Mouse (Mus musculus): ENCODE data around the gene Ms4a8a. TPM values are rescaled to one million over a fixed set of nuclear protein-coding genes. Genes with fewer than 3 reads are reported as not detected.
A peak's percentile ranks its signal among the peaks of the same experiment; 100 is the strongest.
"Not testable (repeated sequence)": the region's sequence is repeated elsewhere in the genome, so short reads cannot be mapped to it uniquely, and the experiment has no call there.

The Ms4a8a gene
- polyA plus RNA-seq, 1 experiment from 2014 or later, result 0.21 TPM

- not testable (repeated sequence) for H3K4me3 ChIP-seq; H3K4me2 ChIP-seq; H3K9ac ChIP-seq; ATAC-seq (ENCODE audit: extremely low read depth, insufficient number of reproducible peaks, low FRiP score, low TSS enrichment); H3K9me3 ChIP-seq; H3K4me1 ChIP-seq; H3K36me3 ChIP-seq; H3K27me3 ChIP-seq (replicated peaks); H3K27ac ChIP-seq (replicated peaks)
- WGBS, result 84% methylated on average over 1 of the region's 1 CpGs
Measured at GRCm38 (mm10) chr19:11055700-11056099, 25.2 kb downstream of the Ms4a8a start.

- ATAC-seq (ENCODE audit: extremely low read depth, insufficient number of reproducible peaks, low FRiP score, low TSS enrichment), result no peak
- no peak overlapping the region for H3K4me2 ChIP-seq
- H3K4me1 ChIP-seq, result no peaks in the 10 kb centered on the region
- H3K9ac ChIP-seq, result no peak overlapping the region
- H3K27ac ChIP-seq (replicated peaks), result no peak overlapping the region
- H3K27me3 ChIP-seq (replicated peaks), result no peaks in the 10 kb centered on the region
- H3K9me3 ChIP-seq, result no peaks in the 10 kb centered on the region
- H3K4me3 ChIP-seq, result no peak overlapping the region
- no peaks in the 10 kb centered on the region for H3K36me3 ChIP-seq
- WGBS, result 61% methylated on average over 3 of the region's 3 CpGs
Measured at GRCm38 (mm10) chr19:11053277-11053676, 27.6 kb downstream of the Ms4a8a start.

GRCm38 (mm10) chr19:11052877-11053276, 28.0 kb downstream of the Ms4a8a start:
- no peaks in the 10 kb centered on the region for H3K9me3 ChIP-seq
- H3K4me1 ChIP-seq, result no peaks in the 10 kb centered on the region
- no peaks in the 10 kb centered on the region for H3K27me3 ChIP-seq (replicated peaks)
- no peaks in the 10 kb centered on the region for H3K36me3 ChIP-seq
- no peak overlapping the region for H3K27ac ChIP-seq (replicated peaks)
- no peak overlapping the region for H3K9ac ChIP-seq
- no peak overlapping the region for H3K4me3 ChIP-seq
- ATAC-seq (ENCODE audit: extremely low read depth, insufficient number of reproducible peaks, low FRiP score, low TSS enrichment), result no peak
- WGBS, result 67% methylated on average over 5 of the region's 5 CpGs
- no peak overlapping the region for H3K4me2 ChIP-seq

- Histone ChIP-seq H3K4me2 (no peak overlapping the region), H3K9me3 (no peaks in the 10 kb centered on the region)
- 64% methylated on average over 2 of the region's 2 CpGs for WGBS
Measured at GRCm38 (mm10) chr19:11050286-11050685, 30.6 kb downstream of the Ms4a8a start.

DNA sequence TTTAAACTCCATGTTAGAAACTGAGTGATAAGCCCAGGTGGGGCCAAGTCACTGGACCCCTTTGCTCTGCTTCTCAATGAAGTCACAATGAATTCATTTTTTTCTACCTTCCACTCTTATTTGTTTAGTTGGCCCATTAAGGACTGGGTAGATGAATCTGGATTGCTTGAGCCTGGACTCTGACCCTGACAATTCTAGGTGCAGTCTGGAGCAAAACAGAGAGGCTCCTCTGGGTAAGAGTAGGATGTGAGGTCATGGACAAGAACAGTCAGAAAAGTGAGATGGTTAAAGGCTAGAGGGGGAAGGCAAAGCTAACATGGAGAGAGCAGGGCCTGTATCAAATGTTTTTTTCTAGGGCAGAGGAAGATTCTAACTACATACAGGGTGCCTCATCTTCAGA, 31.5 kb downstream of the Ms4a8a start:
- Histone ChIP-seq H3K9ac (no peak overlapping the region), H3K27ac (replicated peaks) (no peak overlapping the region), H3K4me2 (no peak overlapping the region), H3K4me3 (no peak overlapping the region), H3K36me3 (no peaks in the 10 kb centered on the region), H3K4me1 (0 out of 2 replicates have a peak, but pooled peaks cover 2% of the 10 kb centered on the region), H3K27me3 (replicated peaks) (no peaks in the 10 kb centered on the region; the same call in 1 of the 2 replicates), H3K9me3 (no peaks in the 10 kb centered on the region)
- no peak for ATAC-seq (ENCODE audit: extremely low read depth, insufficient number of reproducible peaks, low FRiP score, low TSS enrichment)

More at GRCm38 (mm10) chr19:11050286-11050685, 30.6 kb downstream of the Ms4a8a start:
- no peak overlapping the region for H3K27ac ChIP-seq (replicated peaks)
- no peaks in the 10 kb centered on the region; the same call in 1 of the 2 replicates for H3K27me3 ChIP-seq (replicated peaks)
- no peak overlapping the region for H3K4me3 ChIP-seq
- H3K4me1 ChIP-seq, result no peaks in the 10 kb centered on the region
- ATAC-seq (ENCODE audit: extremely low read depth, insufficient number of reproducible peaks, low FRiP score, low TSS enrichment), result no peak
- no peaks in the 10 kb centered on the region for H3K36me3 ChIP-seq
- no peak overlapping the region for H3K9ac ChIP-seq

- Histone ChIP-seq H3K27me3 (replicated peaks) (no peaks in the 10 kb centered on the region; the same call in 1 of the 2 replicates), H3K36me3 (no peaks in the 10 kb centered on the region), H3K9ac (no peak overlapping the region), H3K4me1 (0 out of 2 replicates have a peak, but pooled peaks cover 2% of the 10 kb centered on the region), H3K4me2 (no peak overlapping the region), H3K27ac (replicated peaks) (no peak overlapping the region), H3K4me3 (no peak overlapping the region), H3K9me3 (no peaks in the 10 kb centered on the region)
- WGBS, result 41% methylated on average over 1 of the region's 1 CpGs
- no peak for ATAC-seq (ENCODE audit: extremely low read depth, insufficient number of reproducible peaks, low FRiP score, low TSS enrichment)
Measured at GRCm38 (mm10) chr19:11048503-11048902, 32.4 kb downstream of the Ms4a8a start.

- H3K9me3 ChIP-seq, result no peaks in the 10 kb centered on the region
- 0 out of 2 replicates have a peak, but pooled peaks cover 2% of the 10 kb centered on the region for H3K4me1 ChIP-seq
- no peaks in the 10 kb centered on the region; the same call in 1 of the 2 replicates for H3K27me3 ChIP-seq (replicated peaks)
- no peak overlapping the region for H3K27ac ChIP-seq (replicated peaks)
- WGBS, result 72% methylated on average over 6 of the region's 6 CpGs
- no peak for ATAC-seq (ENCODE audit: extremely low read depth, insufficient number of reproducible peaks, low FRiP score, low TSS enrichment)
- H3K9ac ChIP-seq, result no peak overlapping the region
- no peak overlapping the region for H3K4me3 ChIP-seq
- H3K4me2 ChIP-seq, result no peak overlapping the region
- H3K36me3 ChIP-seq, result no peaks in the 10 kb centered on the region
Measured at GRCm38 (mm10) chr19:11048009-11048408, 32.9 kb downstream of the Ms4a8a start.

DNA sequence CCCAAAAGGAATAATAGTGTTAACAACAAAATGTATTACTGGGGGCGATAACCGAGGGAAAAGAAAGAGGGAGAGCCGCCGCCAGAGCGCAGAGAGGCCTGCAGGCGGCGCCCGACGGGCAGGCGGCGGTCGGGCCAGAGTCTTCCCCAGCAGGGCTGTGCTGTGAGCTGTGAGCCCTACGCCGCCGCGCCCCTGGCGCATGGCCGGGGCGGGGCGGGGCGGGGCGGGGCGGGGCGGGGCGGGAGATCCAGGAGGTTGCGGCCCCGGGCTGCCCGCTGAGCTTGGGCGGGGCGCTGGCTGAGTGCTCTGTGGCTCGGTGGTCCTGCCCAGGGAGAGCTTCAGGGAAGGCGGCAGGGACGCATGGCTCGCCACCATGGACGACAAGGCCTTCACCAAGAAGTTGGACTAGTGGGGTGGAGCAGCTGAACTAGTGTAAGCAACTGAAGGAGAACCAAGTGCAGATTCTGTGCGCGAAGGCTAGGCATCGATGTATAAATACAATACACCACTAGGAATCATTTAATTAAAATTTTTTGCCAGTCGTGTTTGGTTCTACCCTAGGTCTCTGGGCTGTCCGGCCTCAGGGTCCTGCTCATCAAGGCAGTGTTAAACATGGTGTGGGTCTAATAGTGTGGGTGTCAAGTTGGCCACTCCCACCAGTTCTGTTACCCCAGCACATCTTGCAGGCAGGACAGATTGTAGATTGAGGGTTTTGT, 35.7 kb downstream of the Ms4a8a start:
- H3K4me1 ChIP-seq, result 0 out of 2 replicates have a peak, but pooled peaks cover 2% of the 10 kb centered on the region
- H3K27me3 ChIP-seq (replicated peaks), result no peaks in the 10 kb centered on the region; the same call in 1 of the 2 replicates
- peak overlapping the region; percentile 64 for H3K9ac ChIP-seq
- ATAC-seq (ENCODE audit: extremely low read depth, insufficient number of reproducible peaks, low FRiP score, low TSS enrichment), result peak; percentile 77
- H3K27ac ChIP-seq (replicated peaks), result no peak overlapping the region
- H3K9me3 ChIP-seq, result no peaks in the 10 kb centered on the region
- peak overlapping the region; percentile 45 for H3K4me3 ChIP-seq
- H3K36me3 ChIP-seq, result no peaks in the 10 kb centered on the region
- peak overlapping the region; percentile 66 for H3K4me2 ChIP-seq
- 8% methylated on average over 29 of the region's 40 CpGs for WGBS

- Histone ChIP-seq H3K4me1 (0 out of 2 replicates have a peak, but pooled peaks cover 2% of the 10 kb centered on the region), H3K9me3 (no peaks in the 10 kb centered on the region), H3K4me2 (peak overlapping the region; percentile 66), H3K27me3 (replicated peaks) (no peaks in the 10 kb centered on the region; the same call in 1 of the 2 replicates), H3K9ac (peak overlapping the region; percentile 64), H3K4me3 (peak overlapping the region; percentile 45), H3K36me3 (no peaks in the 10 kb centered on the region), H3K27ac (replicated peaks) (no peak overlapping the region)
- 23% methylated on average over 5 of the region's 5 CpGs for WGBS
- 0 out of 2 replicates have a peak, but pooled peaks have one; percentile 19 for ATAC-seq (ENCODE audit: extremely low read depth, insufficient number of reproducible peaks, low FRiP score, low TSS enrichment)
Measured at GRCm38 (mm10) chr19:11044671-11044995, 36.3 kb downstream of the Ms4a8a start.

- H3K4me2 ChIP-seq, result no peak overlapping the region
- H3K4me1 ChIP-seq, result no peaks in the 10 kb centered on the region
- no peak overlapping the region for H3K4me3 ChIP-seq
- no peak overlapping the region for H3K27ac ChIP-seq (replicated peaks)
- no peaks in the 10 kb centered on the region for H3K27me3 ChIP-seq (replicated peaks)
- ATAC-seq (ENCODE audit: extremely low read depth, insufficient number of reproducible peaks, low FRiP score, low TSS enrichment), result no peak
- H3K36me3 ChIP-seq, result no peaks in the 10 kb centered on the region
- no peak overlapping the region for H3K9ac ChIP-seq
- H3K9me3 ChIP-seq, result no peaks in the 10 kb centered on the region
Measured at GRCm38 (mm10) chr19:11037570-11037969, 43.3 kb downstream of the Ms4a8a start.

DNA sequence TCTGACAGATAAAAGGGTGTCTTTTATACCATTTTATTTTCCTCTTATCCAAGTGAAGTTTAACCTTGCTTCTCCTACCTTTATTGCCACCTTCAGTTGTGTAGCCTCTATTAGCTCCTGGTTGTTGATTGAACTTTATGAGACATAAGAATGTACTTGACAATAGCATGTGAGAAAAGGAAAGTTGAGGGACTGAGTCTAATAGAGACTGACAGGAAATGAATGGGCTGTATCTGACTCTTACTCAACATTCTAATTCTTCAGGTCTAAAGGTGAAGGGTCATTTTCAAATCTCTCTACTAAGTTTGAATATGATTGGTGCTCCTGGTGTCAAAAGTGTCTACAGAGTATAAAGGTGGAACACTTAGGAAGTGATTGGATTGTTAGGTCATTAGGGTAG, 58.5 kb downstream of the Ms4a8a start:
- Histone ChIP-seq H3K36me3 (no peaks in the 10 kb centered on the region), H3K4me3 (no peak overlapping the region)
- ATAC-seq (ENCODE audit: extremely low read depth, insufficient number of reproducible peaks, low FRiP score, low TSS enrichment), result no peak

DNA sequence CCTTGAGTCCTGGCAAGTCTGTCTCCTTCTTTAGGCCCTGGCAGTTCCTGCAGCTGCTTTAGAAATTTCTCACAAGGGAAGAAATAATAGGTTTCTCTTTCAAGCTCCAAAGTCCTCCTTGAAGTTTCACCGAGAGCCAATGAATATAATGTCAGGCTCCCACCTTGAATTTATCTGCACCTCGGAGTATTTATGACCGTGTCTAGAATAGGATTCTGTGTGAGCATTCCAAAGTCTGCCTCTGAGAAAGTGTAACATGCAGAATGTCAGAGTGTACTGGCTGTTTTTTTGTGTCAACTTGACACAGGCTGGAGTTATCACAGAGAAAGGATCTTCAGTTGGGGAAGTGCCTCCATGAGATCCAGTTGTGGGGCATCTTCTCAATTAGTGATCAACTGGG, 63.0 kb downstream of the Ms4a8a start, which contains the start of gene Ms4a18:
TSS of gene Ms4a18 (minus strand) at position 141 of the 400 bp plus-strand sequence.
- ATAC-seq (ENCODE audit: extremely low read depth, insufficient number of reproducible peaks, low FRiP score, low TSS enrichment), result no peak
- H3K36me3 ChIP-seq, result no peaks in the 10 kb centered on the region
- H3K27ac ChIP-seq (replicated peaks), result no peak within 1 kb of the TSS
- WGBS, result 77% methylated on average over 3 of the region's 3 CpGs
- peaks cover 6% of the 10 kb centered on the region; the same call in 1 of the 2 replicates for H3K4me1 ChIP-seq
- no peak within 1 kb of the TSS for H3K4me2 ChIP-seq
- no peaks in the 10 kb centered on the region for H3K27me3 ChIP-seq (replicated peaks)
- no peaks in the 10 kb centered on the region for H3K9me3 ChIP-seq
- no peak within 1 kb of the TSS for H3K9ac ChIP-seq
- no peak within 1 kb of the TSS for H3K4me3 ChIP-seq

More for the DNA sequence above, 58.5 kb downstream of the Ms4a8a start:
- no peaks in the 10 kb centered on the region for H3K27me3 ChIP-seq (replicated peaks)
- H3K9ac ChIP-seq, result no peak overlapping the region
- H3K4me2 ChIP-seq, result no peak overlapping the region
- no peak overlapping the region for H3K27ac ChIP-seq (replicated peaks)
- no peaks in the 10 kb centered on the region for H3K9me3 ChIP-seq
- H3K4me1 ChIP-seq, result no peaks in the 10 kb centered on the region

All from heart, embryonic 13.5 days (tissue).